Mouse (Mus musculus): ENCODE data around the gene Fbxw11.

GRCm38 (mm10) chr11:32676777-32677176 lies 34.3 kb downstream of the Fbxw11 start:
- TF ChIP-seq POLR2A (IDR thresholded peaks at IDR 0.05; ENCODE audit: control insufficient read depth, low read depth, low read length) (no peak), CTCF (IDR thresholded peaks at IDR 0.05; ENCODE audit: control insufficient read depth, insufficient read depth, insufficient replicate concordance, low read depth, low read length) (no peak)
